Mouse (Mus musculus) mouse embryonic stem cell (cell line): ENCODE measurements around the gene Gm15737.

ENCODE experiments used
- in situ Hi-C, 2 experiments: fragments of 300-500 bp; cut with MboI; formaldehyde crosslinking; loops; 1 replicate in 1 of 2; 3 replicates in 1 of 2; pipeline ENCODE4 v1.14.3; 2019 to 2020; ENCODE audit warnings: low sequenced_read_pairs in 2 of 2, low pct_unique_long_range_greater_than_20kb in 1 of 2, mixed read lengths in 1 of 2; ENCODE audit not compliant: unreplicated experiment in 1 of 2

Gene Gm15737

GRCm38 (mm10) chr6:92924536-92924935 is 55.4 kb downstream of the Gm15737 start:
- in situ Hi-C loops: no loop called here

- in situ Hi-C loops: no loop called here
These were observed 59.1 kb downstream of the Gm15737 start for GRCm38 (mm10) chr6:92928261-92928660.
